Mouse (Mus musculus) midbrain, embryonic 10.5 days (tissue): ENCODE data around the gene Jak2. TPM values are rescaled to one million over a fixed set of nuclear protein-coding genes. Genes with fewer than 3 reads are reported as not detected.

Experiments used
- DNase-seq: peaks from one replicate; pipeline ENCODE4 v3.0.0-alpha.2; 2017; ENCODE audit warnings: low spot score
- H3K27ac ChIP-seq: fragments of 300-500 bp; sonication (generic); replicated peaks from 2 replicates; pipeline ENCODE4 v1.5.1; 2016; ENCODE audit warnings: mild to moderate bottlenecking
- H3K27me3 ChIP-seq: fragments of 300-500 bp; sonication (generic); 2 replicates; pipeline ENCODE4 v1.6.1; 2016; ENCODE audit warnings: low read depth, mild to moderate bottlenecking; ENCODE audit not compliant: poor library complexity, severe bottlenecking
- H3K36me3 ChIP-seq: fragments of 300-500 bp; sonication (generic); 2 replicates; pipeline ENCODE4 v1.6.1; 2016; ENCODE audit warnings: mild to moderate bottlenecking, moderate library complexity
- H3K4me1 ChIP-seq: fragments of 300-500 bp; sonication (generic); 2 replicates; pipeline ENCODE4 v1.6.1; 2016
- H3K4me3 ChIP-seq: fragments of 300-500 bp; sonication (generic); 2 replicates; pipeline ENCODE4 v1.5.1; 2016; ENCODE audit warnings: mild to moderate bottlenecking, moderate library complexity
- H3K9me3 ChIP-seq: fragments of 300-500 bp; sonication (generic); replicated peaks from 2 replicates; pipeline ENCODE4 v1.6.1; 2016; ENCODE audit warnings: mild to moderate bottlenecking
- WGBS: fragments of 180-500 bp; shearing (Covaris S2); methylation state at CpG from one replicate; pipeline ENCODE4 v1.1.7; 2016; 5-methylcytosine and 5-hydroxymethylcytosine counted together
- polyA plus RNA-seq: library from polyadenylated mRNA; unstranded; fragments of >200 nt; fragmentation: Nextera tagmentation; extraction: Ambion mirVana; gene quantifications from 2 replicates; pipeline ENCODE4 v1.2.1, GENCODE M21; 2016

Jak2 gene
- polyA plus RNA-seq, result 5.9 and 7.7 TPM in 2 replicates

DNA sequence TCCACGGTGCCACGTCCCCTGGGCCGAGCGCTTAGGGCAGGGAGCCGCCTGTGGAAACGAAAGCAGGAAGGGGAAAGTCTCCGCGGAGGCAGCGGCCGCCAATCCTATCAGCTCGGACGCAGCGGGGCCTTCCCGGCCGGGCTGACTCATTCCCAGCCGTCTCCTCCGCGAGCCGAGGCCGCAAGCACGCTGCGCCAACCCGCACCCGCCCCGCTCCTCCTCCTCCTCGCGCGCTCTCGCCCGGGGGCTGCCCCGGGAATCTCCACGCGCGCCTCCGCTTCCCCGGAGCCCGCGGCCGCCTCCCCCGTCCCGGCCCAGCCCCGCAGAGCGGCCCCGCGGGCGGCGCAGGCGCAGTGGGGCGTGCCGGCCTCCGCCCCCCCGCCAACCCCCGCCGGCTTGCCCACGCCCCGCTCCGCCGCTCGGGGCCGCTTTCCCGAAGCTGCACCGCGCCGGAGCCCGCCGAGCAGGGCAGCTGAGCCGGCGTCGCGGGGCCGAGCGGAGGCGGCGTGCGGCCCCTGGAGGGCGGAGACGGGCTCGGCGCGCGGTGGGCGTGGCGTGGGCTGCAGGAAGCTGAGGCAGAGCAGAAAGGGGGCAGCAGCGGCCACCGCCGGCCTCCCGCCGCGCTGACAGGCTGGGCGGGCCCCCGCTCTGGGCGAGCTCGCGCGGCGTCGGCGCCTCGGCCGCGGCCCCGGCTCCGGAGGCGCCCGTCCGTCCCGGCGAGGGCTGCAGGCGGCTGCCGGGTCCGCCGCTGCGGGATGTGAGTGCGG lies at the start of gene Jak2:
Jak2 (plus strand) TSS at position 638 of the 767 bp plus-strand sequence.
- DNase-seq, result peak; percentile 93
- Histone ChIP-seq H3K4me3 (peak within 1 kb of the TSS; percentile 70), H3K27me3 (peaks cover 13% of the 10 kb centered on the region; the same call in 1 of the 2 replicates), H3K27ac (peak within 1 kb of the TSS; percentile 97), H3K36me3 (no peaks in the 10 kb centered on the region), H3K9me3 (no peaks in the 10 kb centered on the region), H3K4me1 (peaks cover 71% of the 10 kb centered on the region)
- WGBS, result under 1% methylated on average over 97 of the region's 114 CpGs

DNA sequence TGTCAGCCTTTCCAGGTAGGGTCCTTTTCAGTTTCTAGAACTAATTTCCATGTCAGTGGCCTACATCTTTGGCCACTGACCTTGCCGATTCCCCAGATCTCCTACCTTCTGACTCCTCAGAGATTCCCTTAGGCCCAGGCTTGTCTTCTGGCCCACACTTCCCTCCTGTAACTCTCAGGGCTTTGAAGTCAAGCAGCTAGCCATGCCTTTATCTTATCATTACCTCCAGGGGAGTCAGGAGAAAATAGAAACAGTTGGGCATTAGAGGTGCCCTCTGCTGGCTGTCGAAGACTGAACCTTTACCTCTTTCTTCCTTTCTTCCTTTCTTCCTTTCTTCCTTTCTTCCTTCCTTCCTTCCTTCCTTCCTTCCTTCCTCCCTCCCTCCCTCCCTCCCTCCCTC lies 48.3 kb upstream of the Jak2 start:
- WGBS, result 61% methylated on average over 2 of the region's 2 CpGs
- DNase-seq, result no peak
- Histone ChIP-seq H3K9me3 (0 out of 2 replicates have a peak, but pooled peaks cover 3% of the 10 kb centered on the region), H3K27me3 (no peaks in the 10 kb centered on the region), H3K4me3 (no peak overlapping the region), H3K36me3 (no peaks in the 10 kb centered on the region), H3K27ac (no peak overlapping the region), H3K4me1 (no peaks in the 10 kb centered on the region)

DNA sequence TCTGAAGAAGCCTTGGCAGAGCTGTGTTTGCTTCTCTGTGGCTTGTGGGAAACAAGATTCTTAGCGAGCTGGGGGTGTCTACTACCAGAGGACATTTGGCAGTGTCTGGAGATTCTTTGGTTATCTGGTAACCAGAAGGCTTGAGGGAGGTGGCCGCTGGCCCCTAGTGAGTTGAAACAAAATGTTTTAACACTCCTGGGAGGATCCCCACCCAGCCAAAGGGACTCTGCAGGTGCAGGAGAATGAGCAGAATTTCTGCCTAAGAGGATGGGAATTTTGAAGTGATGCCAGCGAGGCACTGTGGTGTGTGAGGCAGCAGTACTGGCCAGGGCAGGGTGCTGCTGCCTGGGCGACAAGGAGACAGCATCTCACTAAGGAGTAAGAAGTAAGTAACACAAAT lies 47.0 kb upstream of the Jak2 start:
- Histone ChIP-seq H3K36me3 (no peaks in the 10 kb centered on the region), H3K27me3 (no peaks in the 10 kb centered on the region), H3K4me1 (no peaks in the 10 kb centered on the region), H3K27ac (no peak overlapping the region), H3K9me3 (0 out of 2 replicates have a peak, but pooled peaks cover 3% of the 10 kb centered on the region), H3K4me3 (no peak overlapping the region)
- 77% methylated on average over 4 of the region's 4 CpGs for WGBS
- DNase-seq, result no peak

DNA sequence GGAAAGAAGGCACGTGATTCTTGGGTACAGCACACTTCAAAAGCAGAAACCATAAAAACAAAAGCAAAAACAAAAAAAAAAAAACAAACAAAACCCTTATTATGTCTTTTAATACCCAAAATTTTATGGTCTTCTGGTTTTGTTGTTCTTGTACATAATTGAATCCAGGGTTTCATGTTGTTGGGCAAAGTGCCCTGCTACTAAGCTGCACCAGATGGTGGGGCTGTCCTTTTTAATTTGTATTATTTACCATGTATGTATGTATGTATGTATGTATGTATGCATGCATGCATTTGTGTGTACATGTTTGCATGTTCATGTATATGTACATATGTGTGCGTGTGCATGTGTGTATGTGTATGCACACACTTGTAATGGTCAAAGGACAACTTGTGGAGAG lies 46.4 kb upstream of the Jak2 start:
- 77% methylated on average over 2 of the region's 2 CpGs for WGBS
- Histone ChIP-seq H3K4me1 (no peaks in the 10 kb centered on the region), H3K36me3 (no peaks in the 10 kb centered on the region), H3K9me3 (0 out of 2 replicates have a peak, but pooled peaks cover 3% of the 10 kb centered on the region), H3K4me3 (no peak overlapping the region), H3K27ac (no peak overlapping the region), H3K27me3 (no peaks in the 10 kb centered on the region)
- DNase-seq, result no peak

DNA sequence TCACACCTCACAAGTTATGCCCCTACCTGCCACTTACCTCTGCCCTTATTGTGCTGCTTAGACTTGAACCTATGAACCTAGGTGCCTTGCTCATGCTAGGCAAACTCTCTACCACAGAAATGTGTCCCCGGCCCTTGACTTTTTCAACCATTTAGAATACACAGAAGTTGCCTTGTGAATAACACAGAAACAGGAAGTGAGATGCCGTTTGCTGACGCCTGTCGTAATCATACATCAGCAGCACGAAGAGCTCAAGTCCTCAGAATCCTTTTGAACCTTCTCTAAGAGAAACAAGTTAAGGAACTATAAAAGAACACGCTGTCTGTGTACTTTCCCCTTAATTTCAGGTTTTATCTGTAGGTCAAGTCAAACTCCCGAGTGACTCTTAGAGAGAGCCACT lies 41.7 kb upstream of the Jak2 start:
- no peaks in the 10 kb centered on the region for H3K27me3 ChIP-seq
- no peaks in the 10 kb centered on the region for H3K4me1 ChIP-seq
- H3K27ac ChIP-seq, result no peak overlapping the region
- no peak overlapping the region for H3K4me3 ChIP-seq
- H3K9me3 ChIP-seq, result no peaks in the 10 kb centered on the region
- WGBS, result 92% methylated on average over 7 of the region's 7 CpGs
- no peak for DNase-seq
- H3K36me3 ChIP-seq, result no peaks in the 10 kb centered on the region

DNA sequence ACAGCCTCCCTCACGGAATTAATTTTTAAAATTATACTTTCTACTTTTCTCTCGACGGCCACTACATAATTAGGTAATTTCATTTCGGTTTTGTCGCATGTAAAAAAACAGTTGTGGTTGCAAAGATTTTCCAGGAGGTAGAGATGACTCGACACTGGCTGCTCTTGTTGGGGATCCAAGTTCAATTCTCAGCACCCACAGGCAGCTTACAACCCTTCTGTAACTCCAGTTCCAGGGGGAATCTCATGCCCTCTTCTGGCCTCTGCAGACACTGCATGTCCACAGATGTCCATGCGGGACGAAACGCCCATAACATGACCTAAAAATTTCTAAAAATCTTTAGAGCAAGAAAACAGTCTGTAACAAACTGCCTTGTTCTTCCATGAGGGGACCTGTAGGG lies 41.3 kb upstream of the Jak2 start:
- Histone ChIP-seq H3K9me3 (no peaks in the 10 kb centered on the region), H3K4me1 (no peaks in the 10 kb centered on the region), H3K27ac (no peak overlapping the region), H3K36me3 (no peaks in the 10 kb centered on the region), H3K4me3 (no peak overlapping the region), H3K27me3 (no peaks in the 10 kb centered on the region)
- WGBS, result 93% methylated on average over 9 of the region's 9 CpGs
- DNase-seq, result no peak

DNA sequence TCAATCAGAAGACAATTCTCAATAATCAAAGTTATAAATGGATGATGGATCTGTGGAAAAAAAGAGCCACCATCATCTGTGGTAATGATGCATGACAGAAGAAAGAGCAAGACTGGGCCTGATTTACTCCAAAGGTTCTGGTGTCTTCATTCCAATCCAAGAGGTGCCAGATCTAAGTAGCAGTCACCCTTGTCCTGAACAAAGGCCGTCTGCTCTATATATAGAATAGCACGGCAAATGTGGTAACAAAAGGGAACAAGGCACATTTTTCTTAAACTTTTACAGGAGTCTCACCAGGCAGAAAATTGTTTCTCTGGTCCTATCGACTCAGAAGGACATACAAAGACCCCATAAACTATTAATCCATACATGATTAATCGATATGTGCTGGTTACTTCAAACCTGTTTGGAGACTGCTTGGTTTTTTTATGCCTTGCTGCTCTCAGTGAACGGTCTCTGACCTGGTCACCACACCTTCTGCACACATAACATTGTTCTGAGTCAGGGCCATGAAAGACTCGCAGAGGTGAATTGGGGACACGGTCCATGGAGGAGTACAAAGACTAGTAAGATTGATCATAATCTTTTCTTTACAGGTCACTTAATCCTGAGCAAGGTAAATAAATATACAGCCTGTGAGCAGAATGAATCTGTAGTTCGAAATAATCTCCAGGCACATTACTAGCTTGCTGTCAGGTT lies 35.7 kb upstream of the Jak2 start:
- Histone ChIP-seq H3K4me1 (no peaks in the 10 kb centered on the region), H3K36me3 (no peaks in the 10 kb centered on the region), H3K4me3 (no peak overlapping the region), H3K9me3 (no peaks in the 10 kb centered on the region), H3K27me3 (no peaks in the 10 kb centered on the region), H3K27ac (no peak overlapping the region)
- DNase-seq, result no peak
- 59% methylated on average over 8 of the region's 8 CpGs for WGBS

DNA sequence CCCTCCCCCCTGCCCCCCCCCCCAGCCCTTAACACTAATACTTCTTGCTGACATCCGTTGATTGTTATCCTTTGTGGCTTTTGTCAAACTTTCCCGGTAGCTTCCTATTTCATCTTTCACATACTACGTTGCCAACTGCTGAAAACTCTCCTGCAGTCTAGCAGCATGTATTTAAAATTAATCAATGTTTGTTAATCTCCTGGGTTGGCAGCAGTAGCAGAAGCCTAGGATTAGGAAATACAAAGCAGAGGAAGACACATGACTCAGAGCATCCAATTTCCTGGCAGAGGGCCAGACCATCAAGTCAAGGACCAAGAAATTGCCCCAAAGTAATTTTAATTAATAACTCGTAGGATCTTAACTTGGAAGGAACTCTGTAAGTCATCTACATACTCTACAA lies 29.8 kb upstream of the Jak2 start:
- no peak overlapping the region for H3K27ac ChIP-seq
- no peaks in the 10 kb centered on the region for H3K4me1 ChIP-seq
- no peaks in the 10 kb centered on the region for H3K36me3 ChIP-seq
- H3K9me3 ChIP-seq, result no peaks in the 10 kb centered on the region; the same call in 1 of the 2 replicates
- no peaks in the 10 kb centered on the region for H3K27me3 ChIP-seq
- DNase-seq, result no peak
- WGBS, result 89% methylated on average over 4 of the region's 4 CpGs
- H3K4me3 ChIP-seq, result no peak overlapping the region

DNA sequence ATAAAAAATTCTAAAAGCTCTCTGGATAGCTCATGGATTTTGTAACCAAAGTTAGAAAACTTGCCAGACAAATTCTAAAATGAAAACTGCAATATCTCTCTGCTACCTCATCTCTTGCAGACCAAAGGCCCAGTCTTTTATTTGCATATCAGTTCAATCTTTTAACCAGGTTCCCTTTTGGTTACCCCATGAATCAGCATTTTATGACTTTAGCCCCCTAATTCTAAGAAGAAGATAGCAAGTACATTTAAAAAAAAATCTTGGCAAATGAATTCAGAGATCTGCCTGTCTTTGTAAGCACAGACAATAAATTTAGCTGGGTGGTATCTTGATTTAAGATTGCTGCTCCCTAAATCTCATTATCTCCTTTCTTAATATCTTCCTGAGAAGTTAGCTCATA lies 26.7 kb upstream of the Jak2 start:
- DNase-seq, result no peak
- Histone ChIP-seq H3K9me3 (no peaks in the 10 kb centered on the region; the same call in 1 of the 2 replicates), H3K27ac (no peak overlapping the region), H3K27me3 (peaks cover 6% of the 10 kb centered on the region; the same call in 1 of the 2 replicates), H3K4me1 (no peaks in the 10 kb centered on the region), H3K4me3 (no peak overlapping the region), H3K36me3 (no peaks in the 10 kb centered on the region)

DNA sequence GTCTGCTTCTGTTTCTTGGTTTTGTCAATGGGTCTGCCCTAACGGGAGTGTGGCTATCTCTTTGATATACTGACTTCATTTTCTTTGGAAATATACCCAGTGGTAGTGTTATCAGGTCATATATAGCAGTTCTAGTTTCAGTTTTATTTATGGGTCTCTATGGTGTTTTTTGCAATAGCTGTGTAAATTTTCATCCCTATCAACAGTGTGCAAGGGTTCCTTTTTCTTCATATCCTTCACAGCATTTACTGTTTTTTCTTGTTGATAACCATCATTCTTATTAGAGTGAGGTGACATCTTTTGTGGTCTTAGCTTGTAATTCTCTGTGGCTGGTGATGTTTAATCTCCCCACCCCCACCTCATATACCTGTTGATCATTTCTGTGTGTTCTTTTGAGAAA lies 24.6 kb upstream of the Jak2 start:
- Histone ChIP-seq H3K9me3 (no peaks in the 10 kb centered on the region; the same call in 1 of the 2 replicates), H3K36me3 (no peaks in the 10 kb centered on the region), H3K4me1 (no peaks in the 10 kb centered on the region), H3K4me3 (no peak overlapping the region), H3K27ac (no peak overlapping the region), H3K27me3 (peaks cover 6% of the 10 kb centered on the region; the same call in 1 of the 2 replicates)
- 79% methylated on average over 1 of the region's 1 CpGs for WGBS
- DNase-seq, result no peak

DNA sequence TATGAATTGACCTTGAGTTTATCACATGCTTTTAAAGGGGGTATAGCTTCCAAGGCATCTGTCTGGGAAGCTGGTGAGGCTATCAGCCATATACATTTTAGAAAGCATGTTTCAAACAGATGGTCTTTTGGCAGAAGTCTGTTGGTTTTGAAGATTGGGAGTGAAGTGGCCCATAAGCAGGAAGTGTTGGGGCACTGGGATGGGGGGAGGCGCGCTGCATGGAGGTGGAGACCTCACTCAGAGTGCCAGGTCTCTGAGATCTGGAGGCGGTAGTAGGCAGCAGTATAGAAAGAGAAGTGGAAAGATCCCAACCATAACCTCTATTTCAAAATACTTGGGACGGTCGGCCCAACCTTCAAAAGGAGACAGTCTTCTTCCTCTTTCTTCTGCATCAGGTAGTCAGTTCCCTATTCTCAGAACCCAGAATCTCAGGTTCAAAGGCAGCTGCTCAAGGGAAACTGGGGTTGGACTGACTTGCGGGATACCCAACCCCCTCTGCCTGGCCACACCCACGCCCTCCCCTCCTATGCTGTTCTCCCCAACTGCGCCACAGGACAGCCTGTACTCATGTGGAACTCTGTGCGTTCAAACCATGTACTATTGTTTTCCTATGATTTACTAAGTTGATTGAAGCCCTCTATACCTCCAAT lies 23.6 kb upstream of the Jak2 start:
- Histone ChIP-seq H3K36me3 (no peaks in the 10 kb centered on the region), H3K27ac (no peak overlapping the region), H3K4me3 (no peak overlapping the region), H3K9me3 (no peaks in the 10 kb centered on the region; the same call in 1 of the 2 replicates), H3K4me1 (0 out of 2 replicates have a peak, but pooled peaks cover 3% of the 10 kb centered on the region), H3K27me3 (peaks cover 6% of the 10 kb centered on the region; the same call in 1 of the 2 replicates)
- DNase-seq, result no peak
- 68% methylated on average over 9 of the region's 9 CpGs for WGBS

DNA sequence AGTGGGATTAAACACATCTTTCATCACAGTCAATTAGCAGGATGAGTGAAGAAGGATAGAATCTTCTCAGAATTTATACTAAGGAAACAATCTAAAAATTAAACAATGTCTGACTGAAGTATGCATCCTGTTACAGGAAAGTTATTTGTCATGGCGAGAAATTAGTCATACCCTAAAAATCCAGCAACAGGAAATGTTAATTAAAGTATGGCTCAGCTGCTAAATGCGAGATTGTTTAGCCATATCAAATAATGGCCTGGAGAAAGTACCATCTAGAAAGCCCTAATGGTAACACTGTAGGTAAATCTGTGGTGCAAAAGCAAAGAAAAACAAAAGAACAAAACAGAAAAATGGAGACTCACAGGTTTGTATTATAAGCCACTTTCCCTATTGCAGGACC lies 22.6 kb upstream of the Jak2 start:
- no peaks in the 10 kb centered on the region for H3K36me3 ChIP-seq
- no peak for DNase-seq
- H3K9me3 ChIP-seq, result no peaks in the 10 kb centered on the region; the same call in 1 of the 2 replicates
- H3K4me3 ChIP-seq, result no peak overlapping the region
- peaks cover 6% of the 10 kb centered on the region; the same call in 1 of the 2 replicates for H3K27me3 ChIP-seq
- H3K27ac ChIP-seq, result no peak overlapping the region
- H3K4me1 ChIP-seq, result peaks cover 5% of the 10 kb centered on the region
- WGBS, result 83% methylated on average over 2 of the region's 2 CpGs
